Mouse (Mus musculus) heart, adult 2 months (tissue): ENCODE results near the gene Synpo2l.

Experiments
- CTCF ChIP-seq: fragments of 200-600 bp; IDR thresholded peaks from 2 replicates; pipeline ENCODE4 v1.8.1; 2022; ENCODE audit warnings: antibody characterized with exemption, mild to moderate bottlenecking, moderate library complexity
- POLR2A ChIP-seq: fragments of 200-500 bp; IDR thresholded peaks from 2 replicates; pipeline ENCODE4 v1.6.1; 2011; ENCODE audit warnings: mild to moderate bottlenecking, low read depth, low read length, control low read depth; ENCODE audit not compliant: insufficient read depth

DNA sequence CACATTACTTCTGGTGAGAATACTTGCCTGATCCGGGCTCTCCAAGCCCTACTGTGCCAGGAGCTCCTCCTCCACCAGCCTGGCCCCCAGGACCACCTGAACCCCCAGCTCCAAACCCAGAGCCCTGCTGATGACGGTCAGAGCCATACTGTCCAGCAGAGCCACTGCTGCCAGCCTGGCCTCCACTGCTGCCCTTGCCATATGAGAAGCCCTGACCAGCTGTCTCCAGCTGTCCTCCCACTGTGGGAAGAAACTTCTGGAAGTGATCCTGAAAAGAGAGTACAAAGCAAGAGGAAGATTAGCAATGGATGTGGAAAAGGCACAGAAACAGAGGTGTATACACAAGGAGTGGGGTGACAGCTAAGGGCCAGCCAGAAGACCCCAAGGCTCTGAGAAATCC lies 17.2 kb downstream of the Synpo2l start:
- TF ChIP-seq POLR2A (no peak), CTCF (no peak)
